Mouse (Mus musculus): Measurements from ENCODE around the gene Serpina3j.

GRCm38 (mm10) chr12:104266374-104266773, 48.0 kb upstream of the Serpina3j start:
- TF ChIP-seq TAL1 (IDR thresholded peaks at IDR 0.05; ENCODE audit: low read length) = no peak
- no peak for TF ChIP-seq GATA1 (IDR thresholded peaks at IDR 0.05; ENCODE audit: low read length)
